Mouse (Mus musculus) heart, embryonic 16.5 days (tissue): ENCODE measurements around the gene Ttll11. TPM values are rescaled to one million over a fixed set of nuclear protein-coding genes. Genes with fewer than 3 reads are reported as not detected.

Experiments used
- ATAC-seq: fragments of 200-750 bp; cut with Nextera tagmentation; replicated peaks from 2 replicates; pipeline ENCODE4 v1.8.0; 2017; ENCODE audit warnings: moderate number of reproducible peaks; ENCODE audit not compliant: insufficient read depth, low FRiP score; ENCODE audit errors: extremely low read depth
- H3K27ac ChIP-seq: fragments of 300-500 bp; sonication (generic); 2 replicates; pipeline ENCODE4 v1.5.1; 2014; ENCODE audit warnings: mild to moderate bottlenecking, low read length, control low read depth, moderate library complexity
- H3K27me3 ChIP-seq: fragments of 300-500 bp; sonication (generic); 2 replicates; pipeline ENCODE4 v1.6.1; 2014; ENCODE audit warnings: low read length, mixed read lengths; ENCODE audit not compliant: control insufficient read depth, insufficient read depth
- H3K36me3 ChIP-seq: fragments of 300-500 bp; sonication (generic); 2 replicates; pipeline ENCODE4 v1.6.1; 2014; ENCODE audit not compliant: control insufficient read depth, insufficient read depth
- H3K4me1 ChIP-seq: fragments of 300-500 bp; sonication (generic); 2 replicates; pipeline ENCODE4 v1.6.1; 2014; ENCODE audit warnings: low read length, mixed read lengths; ENCODE audit not compliant: control insufficient read depth, insufficient read depth
- H3K4me2 ChIP-seq: fragments of 300-500 bp; sonication (generic); 2 replicates; pipeline ENCODE4 v1.6.1; 2014; ENCODE audit warnings: low read depth, mild to moderate bottlenecking, control low read depth, low read length
- H3K4me3 ChIP-seq: fragments of 300-500 bp; sonication (generic); 2 replicates; pipeline ENCODE4 v1.5.1; 2014; ENCODE audit warnings: mild to moderate bottlenecking, control low read depth, low read length
- H3K9ac ChIP-seq: fragments of 300-500 bp; sonication (generic); 2 replicates; pipeline ENCODE4 v1.6.1; 2014; ENCODE audit warnings: low read length, control low read depth
- H3K9me3 ChIP-seq: fragments of 300-500 bp; sonication (generic); replicated peaks from 2 replicates; pipeline ENCODE4 v1.6.1; 2016; ENCODE audit warnings: low read length; ENCODE audit not compliant: control insufficient read depth
- WGBS: fragments of 180-500 bp; shearing (Covaris S2); extraction: QIAGEN DNeasy Blood & Tissue Kit; methylation state at CpG from one replicate; pipeline ENCODE4 v1.1.7; 2014; 5-methylcytosine and 5-hydroxymethylcytosine counted together
- polyA plus RNA-seq: library from polyadenylated mRNA; unstranded; fragments of >200 nt; fragmentation: Nextera tagmentation; extraction: Ambion mirVana; gene quantifications from 2 replicates; pipeline ENCODE4 v1.2.1, GENCODE M21; 2015

Gene Ttll11
- 0.80 and 0.94 TPM in 2 replicates for polyA plus RNA-seq

DNA sequence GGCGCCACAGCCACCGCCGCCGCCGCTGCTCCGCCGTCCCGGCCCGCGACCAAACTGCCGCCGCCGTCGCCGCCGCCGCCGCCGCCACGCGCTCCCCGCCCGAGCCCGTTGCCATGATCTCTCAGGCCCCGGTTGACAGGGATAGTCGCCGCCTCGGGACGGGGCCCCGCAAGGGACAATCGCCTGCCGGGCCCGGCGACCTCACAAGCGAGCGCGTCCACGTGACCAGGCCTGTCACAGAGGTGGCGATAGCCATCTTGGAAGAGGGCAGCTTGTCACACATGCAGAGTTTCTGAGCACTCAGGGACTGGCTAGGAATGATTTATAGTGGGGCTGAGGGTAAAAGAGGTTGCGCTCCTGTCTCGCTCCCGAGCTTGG lies at the start of gene Ttll11:
TSS of gene Ttll11 (minus strand) at position 270 of the 378 bp plus-strand sequence.
- no peaks in the 10 kb centered on the region for H3K36me3 ChIP-seq
- H3K9ac ChIP-seq = peak within 1 kb of the TSS; percentile 86
- H3K27ac ChIP-seq = peak within 1 kb of the TSS; percentile 75
- WGBS = under 1% methylated on average over 34 of the region's 42 CpGs
- peaks cover 19% of the 10 kb centered on the region for H3K4me1 ChIP-seq
- H3K4me2 ChIP-seq = peak within 1 kb of the TSS; percentile 93
- peak; percentile 92 for ATAC-seq
- H3K4me3 ChIP-seq = peak within 1 kb of the TSS; percentile 79
- no peaks in the 10 kb centered on the region; the same call in 1 of the 2 replicates for H3K27me3 ChIP-seq
- no peaks in the 10 kb centered on the region for H3K9me3 ChIP-seq

- Histone ChIP-seq H3K4me3 (no peak overlapping the region), H3K4me1 (peaks cover 4% of the 10 kb centered on the region; the same call in 1 of the 2 replicates), H3K27me3 (no peaks in the 10 kb centered on the region), H3K9ac (no peak overlapping the region), H3K27ac (no peak overlapping the region), H3K36me3 (no peaks in the 10 kb centered on the region), H3K4me2 (no peak overlapping the region), H3K9me3 (no peaks in the 10 kb centered on the region)
- WGBS = 53% methylated on average over 3 of the region's 3 CpGs
- ATAC-seq = peak; percentile 70
These were observed 43.6 kb upstream of the Ttll11 start for GRCm38 (mm10) chr2:36023291-36023690.

DNA sequence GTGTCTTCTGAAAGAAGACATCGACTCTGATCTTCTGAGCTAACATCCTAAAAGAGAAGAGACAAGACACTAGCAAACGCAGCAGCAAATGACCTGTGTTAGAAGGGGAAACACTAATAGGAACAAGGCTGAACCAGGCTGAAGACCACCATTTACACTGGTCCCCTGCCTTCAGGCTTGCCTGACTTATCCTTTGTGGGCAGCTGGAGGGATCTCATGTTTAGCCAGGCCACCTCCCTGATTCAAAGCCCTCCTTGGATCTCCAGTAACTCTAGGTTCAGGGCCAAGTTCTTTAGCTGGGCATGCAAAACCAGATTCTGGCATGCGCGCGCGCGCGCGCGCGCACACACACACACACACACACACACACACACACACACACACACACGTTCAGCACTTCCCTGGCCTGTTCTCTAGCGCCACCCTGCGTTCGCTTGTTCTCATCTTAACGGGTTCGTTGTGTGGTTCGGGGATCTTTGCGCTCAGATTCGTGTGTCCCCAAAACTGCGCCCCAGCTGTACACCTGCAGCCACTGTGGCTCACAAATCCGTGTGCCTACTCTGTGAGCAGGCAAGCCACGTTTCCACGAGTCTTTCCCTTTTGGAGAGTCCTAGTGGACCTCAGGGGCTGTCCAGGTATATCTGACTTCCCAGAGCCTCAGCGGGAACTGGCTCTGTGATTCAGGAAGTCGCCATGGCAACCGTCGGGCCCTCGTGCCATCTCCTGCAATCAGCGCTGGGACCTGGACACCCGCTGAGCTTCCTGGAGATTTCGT lies 41.9 kb upstream of the Ttll11 start:
- no peaks in the 10 kb centered on the region for H3K36me3 ChIP-seq
- WGBS = 9% methylated on average over 28 of the region's 32 CpGs
- H3K27ac ChIP-seq = no peak overlapping the region
- no peaks in the 10 kb centered on the region for H3K9me3 ChIP-seq
- H3K9ac ChIP-seq = no peak overlapping the region; the same call in 1 of the 2 replicates
- no peaks in the 10 kb centered on the region for H3K27me3 ChIP-seq
- peak; percentile 37; the same call in 1 of the 2 replicates for ATAC-seq
- H3K4me1 ChIP-seq = peaks cover 4% of the 10 kb centered on the region; the same call in 1 of the 2 replicates
- peak overlapping the region; percentile 25 for H3K4me3 ChIP-seq
- H3K4me2 ChIP-seq = peak overlapping the region; percentile 56

GRCm38 (mm10) chr2:36013010-36013409 lies 33.3 kb upstream of the Ttll11 start:
- H3K27ac ChIP-seq = no peak overlapping the region

GRCm38 (mm10) chr2:36011331-36011825 lies 31.7 kb upstream of the Ttll11 start:
- Histone ChIP-seq H3K9me3 (no peaks in the 10 kb centered on the region), H3K36me3 (no peaks in the 10 kb centered on the region), H3K27me3 (peaks cover 16% of the 10 kb centered on the region), H3K27ac (no peak overlapping the region), H3K4me1 (peaks cover 5% of the 10 kb centered on the region), H3K4me3 (peak overlapping the region; percentile 59), H3K9ac (peak overlapping the region; percentile 70), H3K4me2 (peak overlapping the region; percentile 83)
- WGBS = under 1% methylated on average over 43 of the region's 44 CpGs
- ATAC-seq = no peak

More at GRCm38 (mm10) chr2:36013010-36013409, 33.3 kb upstream of the Ttll11 start:
- 42% methylated on average over 12 of the region's 12 CpGs for WGBS
- no peak overlapping the region for H3K4me2 ChIP-seq
- no peak overlapping the region for H3K4me3 ChIP-seq
- no peak overlapping the region for H3K9ac ChIP-seq
- peaks cover 5% of the 10 kb centered on the region for H3K4me1 ChIP-seq
- no peaks in the 10 kb centered on the region for H3K36me3 ChIP-seq
- no peaks in the 10 kb centered on the region for H3K9me3 ChIP-seq
- peaks cover 16% of the 10 kb centered on the region for H3K27me3 ChIP-seq
- no peak for ATAC-seq

DNA sequence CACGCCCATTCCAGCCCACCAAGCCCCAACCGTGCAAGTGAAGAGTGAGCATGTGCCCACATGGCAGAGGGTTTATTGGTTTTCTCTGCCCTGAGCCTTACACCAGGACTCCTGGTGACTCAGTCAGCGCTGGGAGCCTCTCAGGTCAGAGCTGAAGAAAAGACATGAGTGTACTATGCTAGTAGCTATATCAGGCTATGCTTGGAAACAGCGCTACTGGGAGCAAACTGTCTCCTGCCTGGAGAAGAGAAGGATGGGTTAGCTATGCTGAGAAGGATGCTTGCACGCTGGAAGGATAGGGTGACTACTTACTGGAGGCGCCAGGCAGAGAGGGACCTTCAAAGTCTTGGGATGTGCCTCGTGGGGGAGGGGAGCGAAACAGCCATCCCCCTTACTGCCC lies 30.9 kb upstream of the Ttll11 start:
- no peak for ATAC-seq
- no peak overlapping the region for H3K4me3 ChIP-seq
- H3K9me3 ChIP-seq = no peaks in the 10 kb centered on the region
- H3K36me3 ChIP-seq = no peaks in the 10 kb centered on the region
- no peak overlapping the region for H3K27ac ChIP-seq
- H3K27me3 ChIP-seq = peaks cover 16% of the 10 kb centered on the region
- no peak overlapping the region for H3K9ac ChIP-seq
- WGBS = 52% methylated on average over 8 of the region's 8 CpGs
- peak overlapping the region; percentile 83; the same call in 1 of the 2 replicates for H3K4me2 ChIP-seq
- H3K4me1 ChIP-seq = peaks cover 5% of the 10 kb centered on the region

GRCm38 (mm10) chr2:36009386-36009785 lies 29.7 kb upstream of the Ttll11 start:
- no peaks in the 10 kb centered on the region for H3K36me3 ChIP-seq
- no peak overlapping the region for H3K27ac ChIP-seq
- ATAC-seq = no peak
- peaks cover 5% of the 10 kb centered on the region for H3K4me1 ChIP-seq
- no peaks in the 10 kb centered on the region for H3K9me3 ChIP-seq
- H3K27me3 ChIP-seq = peaks cover 18% of the 10 kb centered on the region
- no peak overlapping the region for H3K4me2 ChIP-seq
- 24% methylated on average over 4 of the region's 4 CpGs for WGBS
- no peak overlapping the region for H3K4me3 ChIP-seq
- no peak overlapping the region for H3K9ac ChIP-seq

DNA sequence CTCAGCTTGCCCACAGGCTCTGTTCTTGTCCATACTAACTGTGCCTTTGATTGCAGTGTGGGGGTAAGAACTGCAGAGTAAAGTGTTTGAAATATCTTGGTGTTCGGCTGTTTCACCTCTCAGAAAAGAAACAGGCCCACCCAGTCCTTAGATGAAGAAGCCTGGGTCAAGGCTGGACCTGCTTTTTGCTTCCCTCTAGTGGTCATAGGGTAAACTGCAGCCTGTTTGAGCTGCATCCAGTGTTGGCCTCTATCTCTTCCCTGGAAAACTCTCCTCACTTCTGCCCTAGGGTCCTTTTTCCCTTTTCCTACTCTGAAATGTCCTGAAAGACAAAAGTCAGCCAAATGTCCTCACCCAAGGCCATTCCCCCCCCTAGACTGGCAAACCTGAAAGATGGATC lies 28.4 kb upstream of the Ttll11 start:
- H3K4me3 ChIP-seq = no peak overlapping the region
- H3K4me2 ChIP-seq = no peak overlapping the region
- peaks cover 5% of the 10 kb centered on the region for H3K4me1 ChIP-seq
- no peak overlapping the region for H3K27ac ChIP-seq
- H3K9me3 ChIP-seq = no peaks in the 10 kb centered on the region
- 10% methylated on average over 1 of the region's 1 CpGs for WGBS
- H3K36me3 ChIP-seq = no peaks in the 10 kb centered on the region
- H3K27me3 ChIP-seq = peaks cover 17% of the 10 kb centered on the region
- no peak overlapping the region for H3K9ac ChIP-seq
- ATAC-seq = no peak

- Histone ChIP-seq H3K27me3 (peaks cover 5% of the 10 kb centered on the region), H3K4me1 (peaks cover 8% of the 10 kb centered on the region), H3K4me3 (no peak overlapping the region), H3K9me3 (peaks cover 3% of the 10 kb centered on the region; the same call in 1 of the 2 replicates), H3K36me3 (no peaks in the 10 kb centered on the region), H3K4me2 (no peak overlapping the region), H3K27ac (no peak overlapping the region), H3K9ac (no peak overlapping the region)
- no peak for ATAC-seq
- WGBS = 41% methylated on average over 6 of the region's 6 CpGs
These were observed 22.5 kb upstream of the Ttll11 start for GRCm38 (mm10) chr2:36002188-36002587.
